Mouse (Mus musculus) heart, postnatal 25 days (tissue): ENCODE results near the gene Olfr728. TPM values are rescaled to one million over a fixed set of nuclear protein-coding genes. Genes with fewer than 3 reads are reported as not detected.

Source experiments
- DNase-seq: peaks from one replicate; pipeline ENCODE4 v3.0.0; 2022; ENCODE audit warnings: low spot score
- intact Hi-C: fragments of 180-260 bp; cut with DNase I; formaldehyde crosslinking; loops from one replicate; pipeline ENCODE4 v1.15.1; 2025
- total RNA-seq, 2 experiments: library from RNA; stranded (reverse); gene quantifications; 2 replicates each; pipeline ENCODE4 v1.2.3; 2021

Olfr728 gene
- not detected for total RNA-seq

GRCm38 (mm10) chr14:50142580-50142979, at the start of gene Olfr728:
Olfr728 (minus strand) TSS chr14:50142680.
- DNase-seq, result no peak
- intact Hi-C loops, result no loop called here

GRCm38 (mm10) chr14:50188098-50188497, 45.6 kb upstream of the Olfr728 start, which contains the start of gene Olfr730:
Olfr730 (minus strand) TSS chr14:50188198.
- intact Hi-C loops, result no loop called here
- DNase-seq, result no peak

- no peak for DNase-seq
- intact Hi-C loops, result no loop called here
Observed at GRCm38 (mm10) chr14:50152810-50153209, 10.3 kb upstream of the Olfr728 start, which contains the start of gene Olfr729. Olfr729 (minus strand) TSS chr14:50152910.

GRCm38 (mm10) chr14:50122886-50123285, 19.6 kb downstream of the Olfr728 start, which contains the start of gene Olfr727:
Olfr727 (plus strand) TSS chr14:50123186.
- intact Hi-C loops, result no loop called here
- DNase-seq, result no peak

GRCm38 (mm10) chr14:50090853-50091252, 51.6 kb downstream of the Olfr728 start, which contains the start of gene Olfr726:
Olfr726 (minus strand) TSS chr14:50090953.
- intact Hi-C loops, result no loop called here
- no peak for DNase-seq

Other genes starting within 250 kb of the Olfr728 start
- not detected for gene Olfr722, start 240.7 kb downstream of the Olfr728 start, total RNA-seq
- not detected for gene Olfr723, start 210.9 kb downstream of the Olfr728 start, total RNA-seq
- gene Olfr724, start 179.4 kb downstream of the Olfr728 start, total RNA-seq, result not detected
- not detected for gene Olfr725, start 102.3 kb downstream of the Olfr728 start, total RNA-seq
- not detected for gene Olfr726, start 51.7 kb downstream of the Olfr728 start, total RNA-seq
- gene Olfr727, start 19.5 kb downstream of the Olfr728 start, total RNA-seq, result not detected
- not detected for gene Olfr729, start 10.2 kb upstream of the Olfr728 start, total RNA-seq
- not detected for gene Olfr730, start 45.5 kb upstream of the Olfr728 start, total RNA-seq
- not detected for gene Olfr731, start 99.2 kb upstream of the Olfr728 start, total RNA-seq
- gene Olfr732, start 141.5 kb upstream of the Olfr728 start, total RNA-seq, result not detected
- gene Olfr733, start 158.8 kb upstream of the Olfr728 start, total RNA-seq, result not detected
- not detected for gene Olfr734, start 184.1 kb upstream of the Olfr728 start, total RNA-seq
- not detected for gene Olfr735, start 206.2 kb upstream of the Olfr728 start, total RNA-seq
- gene Tlr11, start 215.2 kb upstream of the Olfr728 start, total RNA-seq, result not detected
- not detected for gene Olfr736, start 238.5 kb upstream of the Olfr728 start, total RNA-seq